Mouse (Mus musculus) forebrain, postnatal 0 days (tissue): ENCODE measurements around the gene Trappc13. TPM values are rescaled to one million over a fixed set of nuclear protein-coding genes. Genes with fewer than 3 reads are reported as not detected.

Experiments used
- ATAC-seq: fragments of 200-750 bp; cut with Nextera tagmentation; 2 replicates; pipeline ENCODE4 v1.8.0; 2017; ENCODE audit warnings: mild to moderate bottlenecking, moderate library complexity
- DNase-seq: peaks from one replicate; pipeline ENCODE4 v3.0.0-alpha.2; 2015
- H3K27ac ChIP-seq: fragments of 300-500 bp; sonication (generic); 2 replicates; pipeline ENCODE4 v1.5.1; 2014; ENCODE audit warnings: low read depth, mild to moderate bottlenecking, antibody characterized with exemption, low read length, moderate library complexity, mixed read lengths
- H3K27me3 ChIP-seq: fragments of 300-500 bp; sonication (generic); 2 replicates; pipeline ENCODE4 v1.6.1; 2014; ENCODE audit warnings: mild to moderate bottlenecking, low read length, mixed read lengths; ENCODE audit not compliant: insufficient read depth
- H3K36me3 ChIP-seq: fragments of 300-500 bp; sonication (generic); 2 replicates; pipeline ENCODE4 v1.6.1; 2014; ENCODE audit warnings: mild to moderate bottlenecking, moderate library complexity; ENCODE audit not compliant: insufficient read depth
- H3K4me1 ChIP-seq: fragments of 300-500 bp; sonication (generic); 2 replicates; pipeline ENCODE4 v1.6.1; 2014; ENCODE audit warnings: antibody characterized with exemption; ENCODE audit not compliant: insufficient read depth
- H3K4me2 ChIP-seq: fragments of 300-500 bp; sonication (generic); 2 replicates; pipeline ENCODE4 v1.6.1; 2014; ENCODE audit warnings: low read depth, mild to moderate bottlenecking, moderate library complexity
- H3K4me3 ChIP-seq: fragments of 300-500 bp; sonication (generic); 2 replicates; pipeline ENCODE4 v1.5.1; 2014; ENCODE audit warnings: low read depth, low read length, mixed read lengths
- H3K9ac ChIP-seq: fragments of 300-500 bp; sonication (generic); 2 replicates; pipeline ENCODE4 v1.6.1; 2014; ENCODE audit warnings: mild to moderate bottlenecking
- H3K9me3 ChIP-seq: fragments of 300-500 bp; sonication (generic); 2 replicates; pipeline ENCODE4 v1.6.1; 2016; ENCODE audit warnings: low read length
- CTCF ChIP-seq: sonication (generic); IDR thresholded peaks from 2 replicates; pipeline ENCODE4 v1.5.1; 2016; ENCODE audit warnings: antibody characterized with exemption, control low read depth, low read depth
- WGBS: fragments of 180-500 bp; shearing (Covaris S2); extraction: QIAGEN DNeasy Blood & Tissue Kit; methylation state at CpG from one replicate; pipeline ENCODE4 v1.1.7; 2014; 5-methylcytosine and 5-hydroxymethylcytosine counted together
- polyA plus RNA-seq: library from polyadenylated mRNA; unstranded; fragments of >200 nt; fragmentation: Nextera tagmentation; extraction: Ambion mirVana; gene quantifications from 2 replicates; pipeline ENCODE4 v1.2.1, GENCODE M21; 2015
- total RNA-seq: library from RNA; depleted of rRNA; stranded (reverse); fragments of >200 nt; gene quantifications from 2 replicates; pipeline ENCODE4 v1.2.3, GENCODE M21; 2014

Gene Trappc13
- total and polyA plus RNA-seq, 2 experiments from 2014 or later = 49.0 to 55.4 TPM

- H3K9me3 ChIP-seq = 0 out of 2 replicates have a peak, but pooled peaks cover 4% of the 10 kb centered on the region
- 1% methylated on average over 34 of the region's 44 CpGs for WGBS
- H3K4me2 ChIP-seq = peak within 1 kb of the TSS; percentile 84
- DNase-seq (peak; percentile 93), ATAC-seq (peak; percentile 90)
- peak within 1 kb of the TSS; percentile 88 for H3K27ac ChIP-seq
- no peaks in the 10 kb centered on the region for H3K36me3 ChIP-seq
- peaks cover 10% of the 10 kb centered on the region; the same call in 1 of the 2 replicates for H3K4me1 ChIP-seq
- no peak for TF ChIP-seq CTCF
- peak within 1 kb of the TSS; percentile 86 for H3K4me3 ChIP-seq
- no peaks in the 10 kb centered on the region for H3K27me3 ChIP-seq
- peak within 1 kb of the TSS; percentile 96 for H3K9ac ChIP-seq
Observed at GRCm38 (mm10) chr13:104109288-104109815, 68.9 kb downstream of the Trappc13 start, which contains the start of the genes Nln and Sgtb. Nln (minus strand) TSS chr13:104109614. Sgtb (plus strand) TSS chr13:104109741.

- no peaks in the 10 kb centered on the region for H3K27me3 ChIP-seq
- under 1% methylated on average over 24 of the region's 24 CpGs for WGBS
- peaks cover 10% of the 10 kb centered on the region; the same call in 1 of the 2 replicates for H3K4me1 ChIP-seq
- no peak for TF ChIP-seq CTCF
- peak overlapping the region; percentile 84 for H3K4me2 ChIP-seq
- H3K4me3 ChIP-seq = peak overlapping the region; percentile 86
- ATAC-seq (peak; percentile 2; the same call in 1 of the 2 replicates), DNase-seq (peak; percentile 60)
- H3K36me3 ChIP-seq = no peaks in the 10 kb centered on the region
- peak overlapping the region; percentile 96 for H3K9ac ChIP-seq
- peak overlapping the region; percentile 88 for H3K27ac ChIP-seq
- H3K9me3 ChIP-seq = 0 out of 2 replicates have a peak, but pooled peaks cover 5% of the 10 kb centered on the region
Observed at GRCm38 (mm10) chr13:104108651-104109287, 69.5 kb downstream of the Trappc13 start.

- WGBS = 87% methylated on average over 5 of the region's 5 CpGs
- no peak for TF ChIP-seq CTCF
- DNase-seq (no peak), ATAC-seq (no peak)
- Histone ChIP-seq H3K27me3 (no peaks in the 10 kb centered on the region), H3K4me3 (no peak overlapping the region), H3K4me1 (no peaks in the 10 kb centered on the region), H3K36me3 (no peaks in the 10 kb centered on the region), H3K9me3 (0 out of 2 replicates have a peak, but pooled peaks cover 5% of the 10 kb centered on the region), H3K4me2 (no peak overlapping the region), H3K9ac (no peak overlapping the region), H3K27ac (no peak overlapping the region)
Observed at GRCm38 (mm10) chr13:104101606-104102235, 76.5 kb downstream of the Trappc13 start.

GRCm38 (mm10) chr13:104100416-104100815 lies 77.9 kb downstream of the Trappc13 start:
- TF ChIP-seq CTCF = no peak

GRCm38 (mm10) chr13:104097190-104097589 lies 81.1 kb downstream of the Trappc13 start:
- Histone ChIP-seq H3K27me3 (no peaks in the 10 kb centered on the region), H3K27ac (no peak overlapping the region), H3K4me3 (no peak overlapping the region), H3K36me3 (peaks cover 12% of the 10 kb centered on the region; the same call in 1 of the 2 replicates), H3K9ac (no peak overlapping the region), H3K4me2 (no peak overlapping the region), H3K9me3 (no peaks in the 10 kb centered on the region), H3K4me1 (no peaks in the 10 kb centered on the region)
- DNase-seq (no peak), ATAC-seq (no peak)
- no peak for TF ChIP-seq CTCF
- 97% methylated on average over 7 of the region's 7 CpGs for WGBS

More at GRCm38 (mm10) chr13:104100416-104100815, 77.9 kb downstream of the Trappc13 start:
- H3K9ac ChIP-seq = no peak overlapping the region
- H3K4me2 ChIP-seq = no peak overlapping the region
- 90% methylated on average over 4 of the region's 4 CpGs for WGBS
- H3K36me3 ChIP-seq = no peaks in the 10 kb centered on the region
- H3K27ac ChIP-seq = no peak overlapping the region
- DNase-seq (no peak), ATAC-seq (no peak)
- H3K4me3 ChIP-seq = no peak overlapping the region
- H3K4me1 ChIP-seq = no peaks in the 10 kb centered on the region
- 0 out of 2 replicates have a peak, but pooled peaks cover 5% of the 10 kb centered on the region for H3K9me3 ChIP-seq
- no peaks in the 10 kb centered on the region for H3K27me3 ChIP-seq

DNA sequence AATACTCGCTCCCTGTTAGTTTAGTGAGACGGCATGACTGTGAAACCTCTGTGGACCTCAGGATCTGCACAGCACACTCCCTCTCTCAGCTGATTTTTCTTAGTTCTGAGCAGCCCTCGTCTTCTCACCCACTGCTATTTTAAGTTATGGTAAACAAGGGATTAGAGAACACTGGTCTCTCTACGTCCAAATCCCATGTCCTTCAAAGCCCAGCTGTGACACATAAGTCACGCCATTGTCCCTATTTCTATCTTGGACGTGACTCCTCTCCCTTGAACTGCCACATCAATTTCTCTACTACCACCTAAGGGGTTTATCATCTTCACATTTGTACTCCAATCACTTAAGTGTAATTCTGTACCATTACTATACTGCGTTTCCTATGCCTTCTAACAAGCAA lies 82.3 kb downstream of the Trappc13 start:
- H3K4me3 ChIP-seq = no peak overlapping the region
- no peak overlapping the region for H3K4me2 ChIP-seq
- H3K9me3 ChIP-seq = no peaks in the 10 kb centered on the region
- H3K9ac ChIP-seq = no peak overlapping the region
- TF ChIP-seq CTCF = no peak
- no peak for DNase-seq
- ATAC-seq = no peak
- no peak overlapping the region for H3K27ac ChIP-seq
- H3K4me1 ChIP-seq = no peaks in the 10 kb centered on the region
- 69% methylated on average over 7 of the region's 7 CpGs for WGBS
- no peaks in the 10 kb centered on the region for H3K27me3 ChIP-seq
- peaks cover 13% of the 10 kb centered on the region; the same call in 1 of the 2 replicates for H3K36me3 ChIP-seq
